Mouse (Mus musculus) cerebellum, adult 11 months (tissue): ENCODE results near the gene Lmx1b.

Experiments
- DNase-seq: peaks from one replicate; pipeline ENCODE4 v3.0.0; 2022

Gene Lmx1b

GRCm38 (mm10) chr2:33630081-33631021 lies 10.0 kb downstream of the Lmx1b start:
- no peak for DNase-seq

GRCm38 (mm10) chr2:33629641-33630040 lies 10.7 kb downstream of the Lmx1b start:
- no peak for DNase-seq

GRCm38 (mm10) chr2:33628791-33629190 lies 11.5 kb downstream of the Lmx1b start:
- no peak for DNase-seq

- no peak for DNase-seq
Measured at GRCm38 (mm10) chr2:33627058-33627375, 13.3 kb downstream of the Lmx1b start.

- no peak for DNase-seq
Measured at GRCm38 (mm10) chr2:33626262-33627057, 13.9 kb downstream of the Lmx1b start.

GRCm38 (mm10) chr2:33617670-33618069 lies 22.6 kb downstream of the Lmx1b start:
- DNase-seq = no peak

GRCm38 (mm10) chr2:33616411-33616843 lies 23.9 kb downstream of the Lmx1b start:
- peak; percentile 18 for DNase-seq

GRCm38 (mm10) chr2:33615843-33616344 lies 24.4 kb downstream of the Lmx1b start:
- DNase-seq = no peak

- no peak for DNase-seq
Measured at GRCm38 (mm10) chr2:33605487-33606256, 34.6 kb downstream of the Lmx1b start.

GRCm38 (mm10) chr2:33604846-33605486 lies 35.3 kb downstream of the Lmx1b start:
- no peak for DNase-seq

GRCm38 (mm10) chr2:33600520-33600919 lies 39.8 kb downstream of the Lmx1b start:
- DNase-seq = no peak

GRCm38 (mm10) chr2:33597384-33597783 lies 42.9 kb downstream of the Lmx1b start:
- DNase-seq = no peak

- no peak for DNase-seq
Measured at GRCm38 (mm10) chr2:33595085-33595423, 45.3 kb downstream of the Lmx1b start.

GRCm38 (mm10) chr2:33594181-33595084 lies 45.9 kb downstream of the Lmx1b start:
- no peak for DNase-seq

- DNase-seq = no peak
Measured at GRCm38 (mm10) chr2:33592931-33593555, 47.3 kb downstream of the Lmx1b start.

- DNase-seq = no peak
Measured at GRCm38 (mm10) chr2:33589280-33589679, 51.0 kb downstream of the Lmx1b start.

- no peak for DNase-seq
Measured at GRCm38 (mm10) chr2:33584937-33585910, 55.1 kb downstream of the Lmx1b start.

- no peak for DNase-seq
Measured at GRCm38 (mm10) chr2:33583761-33584160, 56.5 kb downstream of the Lmx1b start.

- no peak for DNase-seq
Measured at GRCm38 (mm10) chr2:33583317-33583716, 57.0 kb downstream of the Lmx1b start.
